ENCODE assay signal across 8 mouse cellular contexts in genomic region chr11:95009629-95010014, GRCm38 (mm10). TPM values are rescaled to one million over a fixed set of nuclear protein-coding genes. Genes with fewer than 3 reads are reported as not detected.
DNase-seq lines count a peak whose midpoint lies in the region; ATAC-seq and TF ChIP-seq lines count a peak whose summit lies in the region.

Samd14 (plus strand) TSS chr11:95009879.

- H3K9me3 ChIP-seq in kidney, embryonic 14.5 days (ENCODE audit: control insufficient read depth, low read length): no peaks in the 10 kb centered on the region
- H3K9me3 ChIP-seq in midbrain, embryonic 16.5 days (replicated peaks; ENCODE audit: control insufficient read depth, low read length, poor library complexity, severe bottlenecking): no peaks in the 10 kb centered on the region

- TF ChIP-seq CTCF in liver, adult 2 months (IDR thresholded peaks at IDR 0.05; ENCODE audit: low read depth, low read length): no peak

- H3K9ac ChIP-seq in kidney, embryonic 14.5 days (ENCODE audit: low read depth, low read length): peak within 1 kb of the TSS; percentile 89
- H3K9ac ChIP-seq in liver, adult 2 months (ENCODE audit: low read depth, low read length): peak within 1 kb of the TSS; percentile 12; the same call in 1 of the 2 replicates
- H3K9ac ChIP-seq in midbrain, embryonic 16.5 days (ENCODE audit: low read depth, low read length): peak within 1 kb of the TSS; percentile 99

- H3K36me3 ChIP-seq in kidney, embryonic 14.5 days (ENCODE audit: control insufficient read depth, insufficient read depth, low read length): peaks cover 12% of the 10 kb centered on the region; the same call in 1 of the 2 replicates
- H3K36me3 ChIP-seq in liver, adult 2 months (ENCODE audit: control insufficient read depth, insufficient read depth, low read length): no peaks in the 10 kb centered on the region
- H3K36me3 ChIP-seq in midbrain, embryonic 16.5 days (ENCODE audit: control insufficient read depth, insufficient read depth, low read length): peaks cover 17% of the 10 kb centered on the region

- H3K27ac ChIP-seq in kidney, embryonic 14.5 days (ENCODE audit: low read depth, low read length): peak within 1 kb of the TSS; percentile 95
- H3K27ac ChIP-seq in liver, adult 2 months (replicated peaks; ENCODE audit: insufficient read depth, low read depth, low read length): no peak within 1 kb of the TSS
- peak within 1 kb of the TSS; percentile 94 for H3K27ac ChIP-seq in midbrain, embryonic 16.5 days (ENCODE audit: low read length)

- H3K4me1 ChIP-seq in kidney, embryonic 14.5 days (ENCODE audit: control insufficient read depth, insufficient read depth, low read length): peaks cover 43% of the 10 kb centered on the region
- H3K4me1 ChIP-seq in liver, adult 2 months (ENCODE audit: control insufficient read depth, insufficient read depth, low read length): 0 out of 2 replicates have a peak, but pooled peaks cover 3% of the 10 kb centered on the region
- H3K4me1 ChIP-seq in midbrain, embryonic 16.5 days (ENCODE audit: control insufficient read depth, insufficient read depth, low read length): peaks cover 62% of the 10 kb centered on the region

- DNase-seq in T-cell, adult 2 months (ENCODE audit: low spot score): peak; percentile 14
- peak; percentile 89 for DNase-seq in embryo, embryonic 11 days
- no peak for DNase-seq in liver, adult 2 months (ENCODE audit: extremely low read depth, low read depth, low spot score)
- DNase-seq in urinary bladder, postnatal 10 days (ENCODE audit: low spot score): no peak

- ATAC-seq in CD4-positive, CD25-positive, alpha-beta regulatory T cell, adult 4 months: peak; percentile 18
- ATAC-seq in granulocyte monocyte progenitor cell, adult 5-6 weeks (replicated peaks; ENCODE audit: poor library complexity, severe bottlenecking): peak; percentile 26
- peak; percentile 63 for ATAC-seq in kidney, embryonic 14.5 days (ENCODE audit: low FRiP score, low TSS enrichment)
- ATAC-seq in midbrain, embryonic 16.5 days: peak; percentile 71

- TF ChIP-seq POLR2A in liver, adult 2 months (IDR thresholded peaks at IDR 0.05; ENCODE audit: extremely low read depth, insufficient read depth, low read length): no peak

- peak within 1 kb of the TSS; percentile 75 for H3K4me3 ChIP-seq in kidney, embryonic 14.5 days (ENCODE audit: low read length)
- peak within 1 kb of the TSS; percentile 43 for H3K4me3 ChIP-seq in liver, adult 2 months (ENCODE audit: insufficient read depth, low read depth, low read length)
- peak within 1 kb of the TSS; percentile 81 for H3K4me3 ChIP-seq in midbrain, embryonic 16.5 days (ENCODE audit: low read depth, low read length)

- peak within 1 kb of the TSS; percentile 90 for H3K4me2 ChIP-seq in kidney, embryonic 14.5 days (replicated peaks; ENCODE audit: low read depth, low read length)
- peak within 1 kb of the TSS; percentile 97 for H3K4me2 ChIP-seq in midbrain, embryonic 16.5 days (ENCODE audit: low read length)

- H3K79me2 ChIP-seq in liver, adult 2 months (ENCODE audit: control insufficient read depth, insufficient read depth, low read length): no peaks in the 10 kb centered on the region

- under 1% methylated on average over 32 of the region's 32 CpGs for WGBS in kidney, embryonic 14.5 days
- WGBS in liver, adult 2 months: under 1% methylated on average over 27 of the region's 32 CpGs
- WGBS in midbrain, embryonic 16.5 days: 1% methylated on average over 22 of the region's 32 CpGs

- no peaks in the 10 kb centered on the region for H3K27me3 ChIP-seq in kidney, embryonic 14.5 days (ENCODE audit: control insufficient read depth, insufficient read depth, low read length)
- H3K27me3 ChIP-seq in liver, adult 2 months (ENCODE audit: control insufficient read depth, insufficient read depth, low read length): peaks cover 6% of the 10 kb centered on the region; the same call in 1 of the 2 replicates
- no peaks in the 10 kb centered on the region for H3K27me3 ChIP-seq in midbrain, embryonic 16.5 days (ENCODE audit: control insufficient read depth, insufficient read depth, low read depth, low read length)

RNA-seq across cellular contexts. Expression of gene Samd14, which starts in this region (rescaled TPM):
- polyA plus RNA-seq in CD4-positive, CD25-positive, alpha-beta regulatory T cell, adult 4 months (2017; shearing (Covaris generic)): under 1 TPM; 0.87 to 0.94 TPM
- total RNA-seq in granulocyte monocyte progenitor cell, adult 5-6 weeks (2014; fragmentation: Nextera tagmentation): 0.34 and 0.49 TPM in 2 replicates
- 0.05 and 0.65 TPM in 2 replicates for total RNA-seq in granulocyte monocyte progenitor cell, adult 5-6 weeks (2017)
- 14.7 and 18.3 TPM in 2 replicates for polyA plus RNA-seq in kidney, embryonic 14.5 days (2014; fragmentation: Nextera tagmentation; extraction: Ambion mirVana)
- 0.13 and 0.18 TPM in 2 replicates for total RNA-seq in liver, adult 2 months (2014; rRNA removed)
- 0.13 and 0.29 TPM in 2 replicates for polyA plus RNA-seq in liver, adult 2 months (2012; rRNA removed)
- polyA plus RNA-seq in midbrain, embryonic 16.5 days (2015; fragmentation: Nextera tagmentation; extraction: Ambion mirVana): 164 and 171 TPM in 2 replicates

Comparison
In these comparisons a context has a peak if more than half of its experiments do, and no peak if none do; other contexts are left out.
1. Peak in ATAC-seq in CD4-positive, CD25-positive, alpha-beta regulatory T cell, adult 4 months; RNA of the gene not detected or under 1 TPM.
2. Peak in ATAC-seq in granulocyte monocyte progenitor cell, adult 5-6 weeks; RNA of the gene not detected or under 1 TPM.
3. ATAC-seq: peak in every context shown above with its lines; median percentile 71 in midbrain, embryonic 16.5 days; 63 in kidney, embryonic 14.5 days; 26 in granulocyte monocyte progenitor cell, adult 5-6 weeks; 18 in CD4-positive, CD25-positive, alpha-beta regulatory T cell, adult 4 months.
4. DNase-seq: peak in T-cell, adult 2 months (single experiment) and embryo, embryonic 11 days (single experiment); none in liver, adult 2 months (single experiment) and urinary bladder, postnatal 10 days (single experiment).
5. H3K9ac ChIP-seq: peak in every context shown above with its lines; median percentile 99 in midbrain, embryonic 16.5 days; 89 in kidney, embryonic 14.5 days; 12 in liver, adult 2 months.
6. Peak in every context shown above with its lines, with median percentiles within 50 percentile points of each other: H3K4me3 ChIP-seq.